Comparison of ENCODE assay signal across 9 mouse cellular contexts in genomic region chr3:92106582-92106981, GRCm38 (mm10). TPM values are rescaled to one million over a fixed set of nuclear protein-coding genes. Genes with fewer than 3 reads are reported as not detected.
DNase-seq lines count a peak whose midpoint lies in the region; ATAC-seq and TF ChIP-seq lines count a peak whose summit lies in the region.
"Had no signal": no experiment of that assay in that cellular context is flagged by ENCODE, and none has a peak within 500 bp of the region (broad histone marks: within the 10 kb centered on the region; RNA-seq: fewer than 3 reads in every experiment).

No protein-coding gene starts in this region.

- H3K4me3 ChIP-seq in gastrocnemius, adult 2 months: no peak overlapping the region
- H3K4me3 ChIP-seq in heart, postnatal 0 days (ENCODE audit: low read depth, low read length): no peak overlapping the region
- H3K4me3 ChIP-seq in midbrain, embryonic 15.5 days: no peak overlapping the region
- H3K4me3 ChIP-seq: megakaryocyte, embryonic 14.5 days had no signal

- H3K4me2 ChIP-seq in heart, postnatal 0 days (ENCODE audit: low read depth, low read length): no peak overlapping the region
- no peak overlapping the region for H3K4me2 ChIP-seq in midbrain, embryonic 15.5 days

- no peaks in the 10 kb centered on the region for H3K27me3 ChIP-seq in heart, postnatal 0 days (ENCODE audit: control insufficient read depth, insufficient read depth, low read length)
- no peaks in the 10 kb centered on the region for H3K27me3 ChIP-seq in midbrain, embryonic 15.5 days (replicated peaks)
- H3K27me3 ChIP-seq: megakaryocyte, embryonic 14.5 days had no signal

- no peaks in the 10 kb centered on the region for H3K9me3 ChIP-seq in heart, postnatal 0 days (replicated peaks; ENCODE audit: control insufficient read depth, low read length)
- H3K9me3 ChIP-seq in midbrain, embryonic 15.5 days: no peaks in the 10 kb centered on the region
- H3K9me3 ChIP-seq: megakaryocyte, embryonic 14.5 days had no signal

- ATAC-seq in heart, postnatal 0 days (ENCODE audit: insufficient read depth, low read depth): peak; percentile 53; the same call in 1 of the 2 replicates
- ATAC-seq in midbrain, embryonic 15.5 days (replicated peaks): peak; percentile 83

- intact Hi-C loops in gastrocnemius, adult 2 months (cut with DNase I): no loop called here

- WGBS in heart, postnatal 0 days: 2% methylated on average over 6 of the region's 6 CpGs
- 4% methylated on average over 6 of the region's 6 CpGs for WGBS in midbrain, embryonic 15.5 days

- no peak for DNase-seq in gastrocnemius, adult 2 months
- no peak for DNase-seq in gastrocnemius, adult 8-10 months (ENCODE audit: low spot score in 2 of 2)
- DNase-seq in adrenal gland, postnatal 14 days: peak; percentile 48
- DNase-seq in heart, postnatal 0 days (ENCODE audit: low spot score): peak; percentile 45
- peak; percentile 42 to 72 for DNase-seq in kidney, postnatal 36 days
- DNase-seq in c-Kit-positive CD71-positive TER-119-positive erythroid progenitor cells, embryonic 14.5 days (ENCODE audit: low spot score): no peak
- DNase-seq in cerebellum, adult 11-12 months: no peak

- H3K27ac ChIP-seq in gastrocnemius, adult 2 months: no peak overlapping the region
- no peak overlapping the region for H3K27ac ChIP-seq in heart, postnatal 0 days (ENCODE audit: low read depth)
- H3K27ac ChIP-seq in midbrain, embryonic 15.5 days: no peak overlapping the region

- peak; percentile 47 for TF ChIP-seq CTCF in gastrocnemius, adult 2 months (IDR thresholded peaks at IDR 0.05)
- peak; percentile 71 for TF ChIP-seq CTCF in heart, postnatal 0 days (IDR thresholded peaks at IDR 0.05; ENCODE audit: low read depth)

- H3K9ac ChIP-seq in heart, postnatal 0 days (replicated peaks; ENCODE audit: low read depth, low read length): no peak overlapping the region
- H3K9ac ChIP-seq in midbrain, embryonic 15.5 days: no peak overlapping the region

- H3K36me3 ChIP-seq in heart, postnatal 0 days (replicated peaks; ENCODE audit: control insufficient read depth, insufficient read depth, low read length): no peaks in the 10 kb centered on the region
- no peaks in the 10 kb centered on the region for H3K36me3 ChIP-seq in midbrain, embryonic 15.5 days (replicated peaks)

- TF ChIP-seq EP300 in heart, postnatal 0 days (IDR thresholded peaks at IDR 0.05; ENCODE audit: low read depth): no peak

- no peaks in the 10 kb centered on the region for H3K4me1 ChIP-seq in heart, postnatal 0 days (ENCODE audit: control insufficient read depth, insufficient read depth)
- no peaks in the 10 kb centered on the region for H3K4me1 ChIP-seq in midbrain, embryonic 15.5 days
- H3K4me1 ChIP-seq: megakaryocyte, embryonic 14.5 days had no signal

RNA-seq across cellular contexts. Expression of gene Prr9, which starts 17.2 kb away (rescaled TPM):
- not detected for total RNA-seq in gastrocnemius, adult 2 months (2021)
- not detected for total RNA-seq in gastrocnemius, adult 8-10 months (2022)
- total RNA-seq in adrenal gland, postnatal 14 days (2021): not detected in 2 replicates
- total RNA-seq in heart, postnatal 0 days (2014; rRNA removed; ENCODE audit: low replicate concordance): not detected in 2 replicates
- not detected in 2 replicates for polyA plus RNA-seq in heart, postnatal 0 days (2015; fragmentation: Nextera tagmentation; extraction: Ambion mirVana)
- not detected in 2 replicates for polyA plus RNA-seq in midbrain, embryonic 15.5 days (2015; fragmentation: Nextera tagmentation; extraction: Ambion mirVana)

RNA-seq across cellular contexts. Expression of gene Lor, which starts 23.6 kb away (rescaled TPM):
- total RNA-seq in gastrocnemius, adult 2 months (2021): not detected
- not detected for total RNA-seq in gastrocnemius, adult 8-10 months (2022)
- 0.19 and 0.41 TPM in 2 replicates for total RNA-seq in adrenal gland, postnatal 14 days (2021)
- not detected in 2 replicates for total RNA-seq in heart, postnatal 0 days (2014; rRNA removed; ENCODE audit: low replicate concordance)
- polyA plus RNA-seq in heart, postnatal 0 days (2015; fragmentation: Nextera tagmentation; extraction: Ambion mirVana): 0.08 and 0.29 TPM in 2 replicates
- polyA plus RNA-seq in midbrain, embryonic 15.5 days (2015; fragmentation: Nextera tagmentation; extraction: Ambion mirVana): 8.8 TPM in 2 replicates

RNA-seq across cellular contexts. Expression of gene Lelp1, which starts 36.0 kb away (rescaled TPM):
- not detected for total RNA-seq in gastrocnemius, adult 2 months (2021)
- total RNA-seq in gastrocnemius, adult 8-10 months (2022): not detected
- not detected in 2 replicates for total RNA-seq in adrenal gland, postnatal 14 days (2021)
- total RNA-seq in heart, postnatal 0 days (2014; rRNA removed; ENCODE audit: low replicate concordance): not detected in 2 replicates
- not detected in 2 replicates for polyA plus RNA-seq in heart, postnatal 0 days (2015; fragmentation: Nextera tagmentation; extraction: Ambion mirVana)
- polyA plus RNA-seq in midbrain, embryonic 15.5 days (2015; fragmentation: Nextera tagmentation; extraction: Ambion mirVana): not detected in 2 replicates

Comparison
In these comparisons a context has a peak if more than half of its experiments do, and no peak if none do; other contexts are left out.
1. DNase-seq: peak in adrenal gland, postnatal 14 days (single experiment), heart, postnatal 0 days (single experiment) and kidney, postnatal 36 days (2 of 2); none in gastrocnemius, adult 2 months (single experiment), gastrocnemius, adult 8-10 months (0 of 2), c-Kit-positive CD71-positive TER-119-positive erythroid progenitor cells, embryonic 14.5 days (single experiment) and cerebellum, adult 11-12 months (single experiment).